Mouse (Mus musculus) lung, postnatal 14 days (tissue): Measurements from ENCODE around the gene Gna12.

Experiments
- DNase-seq: peaks from one replicate; pipeline ENCODE4 v3.0.0; 2021

Gene Gna12

DNA sequence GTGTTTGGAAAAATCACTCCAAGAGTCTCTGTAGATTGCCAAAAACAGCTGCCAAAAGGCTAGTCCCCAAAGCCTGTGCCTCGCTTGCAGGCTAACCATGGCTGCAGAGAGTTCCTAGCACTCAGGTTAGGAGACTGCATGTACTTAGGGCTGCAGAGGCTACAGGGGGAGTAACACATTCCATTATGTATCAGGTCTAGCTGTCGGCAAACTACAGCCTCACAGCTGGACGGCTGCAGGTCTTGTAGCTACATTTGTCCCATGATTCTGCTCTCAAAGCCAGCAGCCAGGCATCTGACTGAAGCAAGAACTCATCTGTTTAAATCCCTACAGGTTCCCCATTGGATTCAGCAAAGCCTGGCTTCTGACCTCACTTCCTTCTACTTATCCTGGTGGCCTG, 35.5 kb downstream of the Gna12 start:
- DNase-seq, result no peak

DNA sequence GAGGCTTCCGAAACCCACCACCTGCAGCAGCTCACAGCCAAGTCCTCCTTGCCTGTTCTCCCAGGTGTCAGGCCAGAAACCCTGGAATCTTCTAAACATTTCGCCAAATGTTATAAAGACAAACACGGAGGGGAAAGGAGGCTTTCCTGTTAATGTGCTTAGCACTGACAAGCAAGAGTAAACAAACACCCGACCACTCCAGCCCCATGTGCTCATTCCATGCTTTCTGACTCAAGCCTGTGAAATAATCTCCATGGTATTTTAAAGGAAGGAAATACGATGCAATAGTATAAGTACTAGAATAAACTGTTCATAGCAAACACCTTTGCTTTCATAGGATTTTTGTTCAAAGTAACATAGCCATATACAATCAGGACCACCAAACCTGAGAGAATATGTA, 38.0 kb downstream of the Gna12 start:
- DNase-seq, result no peak

DNA sequence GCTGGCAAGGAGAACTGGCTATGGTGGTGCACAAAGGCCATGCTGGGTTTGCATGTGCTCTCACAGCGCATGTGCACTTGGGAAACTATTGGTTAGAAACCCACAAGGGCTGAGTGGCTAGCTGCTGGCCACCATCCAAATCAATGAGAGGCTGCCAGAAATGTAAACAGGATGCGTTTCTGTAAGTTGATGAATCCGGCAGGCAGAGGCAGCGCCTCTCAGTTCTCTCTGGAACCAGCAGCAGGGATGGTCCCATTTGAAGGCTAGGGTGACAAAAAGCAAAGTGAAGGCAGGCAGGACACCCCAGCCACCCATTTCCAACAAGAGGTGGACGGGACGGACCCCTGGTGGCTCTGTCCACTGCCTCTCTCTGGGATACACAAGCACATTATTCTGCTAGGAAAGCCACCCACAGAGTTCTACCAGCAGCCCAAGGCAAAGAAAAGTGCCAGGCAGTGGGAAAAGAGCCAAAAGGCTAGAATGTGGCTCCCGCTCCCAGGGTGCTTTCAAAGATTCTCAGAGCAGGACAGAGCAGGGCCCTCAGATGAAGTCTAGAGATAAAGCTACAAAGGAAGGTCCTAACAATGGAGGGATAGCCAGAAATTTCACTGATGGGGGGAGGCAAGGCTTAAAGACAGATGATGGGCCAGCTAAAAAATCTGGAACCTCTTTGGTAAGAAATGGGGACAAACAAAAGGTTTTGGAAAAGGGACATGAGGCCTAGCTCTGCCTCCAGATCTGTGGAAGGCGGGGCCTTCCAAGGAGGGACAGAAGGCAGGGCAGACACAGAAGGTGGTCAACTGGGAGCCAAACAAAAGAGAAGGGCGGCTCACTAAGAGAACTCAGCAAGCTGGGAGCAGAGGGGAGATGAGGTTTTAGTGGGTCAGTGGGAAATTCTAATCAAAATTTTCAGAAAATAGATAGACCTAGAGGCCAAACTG, 39.0 kb downstream of the Gna12 start:
- DNase-seq, result peak; percentile 83

DNA sequence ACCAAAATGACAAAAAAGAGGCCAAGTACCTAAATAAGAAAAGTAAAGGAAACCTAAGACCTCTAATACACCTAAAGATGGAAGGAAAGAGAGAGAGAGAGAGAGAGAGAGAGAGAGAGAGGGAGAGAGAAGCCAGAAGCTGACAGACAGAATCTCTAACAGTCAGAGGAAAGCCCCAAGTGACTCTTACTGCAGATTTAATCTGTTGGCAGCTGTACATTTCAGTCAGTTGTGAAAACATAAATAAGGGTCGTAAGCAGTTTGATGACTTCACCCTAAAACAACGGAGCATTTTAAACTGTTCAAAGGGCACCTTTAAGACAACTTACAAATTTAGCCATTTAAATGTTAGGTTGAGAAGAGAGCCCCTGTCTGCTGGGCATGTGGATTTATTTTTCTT, 39.8 kb downstream of the Gna12 start:
- no peak for DNase-seq

DNA sequence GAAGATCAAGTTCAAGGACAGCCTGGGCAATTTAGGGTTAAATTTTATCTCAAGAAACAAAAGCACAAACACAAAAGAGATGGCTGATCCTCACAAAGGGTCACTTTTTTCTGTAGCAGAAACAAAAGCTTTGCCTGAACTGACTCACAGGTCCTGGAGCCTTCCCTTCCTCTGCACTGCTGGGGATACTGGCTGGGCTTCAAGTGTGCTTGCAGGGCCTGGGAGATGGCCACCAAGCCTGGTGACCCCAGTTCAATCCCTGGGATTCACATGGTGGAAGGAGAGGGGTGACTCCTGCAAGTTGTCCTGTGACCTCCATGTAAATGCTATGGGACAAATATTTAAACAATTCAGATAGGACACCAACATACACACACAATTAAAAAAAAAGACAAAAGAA, 40.7 kb downstream of the Gna12 start:
- DNase-seq, result no peak

DNA sequence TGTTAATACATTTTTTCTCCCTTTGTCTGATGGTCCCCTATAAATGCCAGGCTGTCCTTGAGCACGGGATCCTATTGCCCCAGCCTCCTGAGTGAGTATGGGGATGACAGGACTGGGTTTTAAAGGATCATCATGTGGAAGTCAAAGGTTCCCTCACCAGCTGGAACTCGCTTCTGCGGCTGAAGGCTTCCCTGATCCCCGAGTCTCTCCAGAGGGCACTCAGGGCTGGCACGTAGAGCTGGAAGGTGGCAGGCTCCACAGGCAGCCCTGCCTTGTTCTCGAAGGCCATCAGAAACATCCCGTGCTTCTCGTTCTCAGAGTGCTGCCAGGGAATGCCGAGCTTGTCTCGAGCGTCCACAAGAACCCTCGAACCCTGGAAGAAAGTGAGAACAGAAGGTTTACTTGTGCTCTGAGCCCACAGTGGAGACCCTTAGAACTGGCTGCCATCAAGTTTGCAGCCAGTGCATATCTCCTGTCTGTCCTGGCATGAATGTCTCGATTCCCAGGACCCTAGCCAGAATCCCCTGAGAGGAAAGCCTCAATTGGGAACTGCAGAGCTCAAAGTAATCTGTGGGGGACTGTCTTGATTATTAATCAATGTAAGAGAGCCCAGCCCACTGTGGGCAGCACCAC, 44.9 kb downstream of the Gna12 start:
- DNase-seq, result no peak

DNA sequence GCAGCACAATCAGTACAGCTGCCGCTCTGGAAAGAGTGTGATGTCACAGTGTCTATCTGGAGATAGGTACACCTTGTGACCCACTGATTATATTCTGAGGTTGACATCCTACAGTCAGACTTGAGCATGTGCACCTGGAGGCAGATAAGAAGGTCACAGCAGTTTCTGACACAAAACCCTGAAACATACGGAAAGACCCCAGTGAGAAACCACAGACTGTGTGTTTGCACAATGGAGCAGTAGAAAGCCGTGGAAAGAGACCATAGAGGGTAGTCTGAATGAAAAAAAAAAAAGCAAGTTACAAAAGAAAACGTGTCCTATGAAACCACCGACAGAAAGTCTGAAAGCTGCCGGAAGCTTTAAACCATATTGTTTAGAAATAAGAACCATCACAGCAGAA, 45.9 kb downstream of the Gna12 start:
- DNase-seq, result no peak

DNA sequence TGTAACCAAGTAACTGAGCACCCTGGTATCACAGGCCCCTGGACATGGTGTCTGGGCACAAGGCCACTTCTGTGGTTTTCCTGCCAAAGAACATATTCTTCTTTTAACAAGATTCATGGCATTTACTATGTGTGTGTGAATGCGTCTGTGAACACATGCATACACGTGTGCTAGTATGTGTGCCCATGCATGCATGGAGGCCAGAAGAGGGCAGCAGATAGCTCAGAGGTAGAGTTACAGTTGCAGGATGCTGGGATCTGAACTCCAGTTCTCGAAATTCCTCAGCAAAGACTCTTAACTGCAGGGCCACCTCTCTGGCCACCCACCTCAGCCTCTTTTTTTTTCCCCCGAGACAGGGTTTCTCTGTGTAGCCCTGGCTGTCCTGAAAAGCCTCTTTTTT, 46.7 kb downstream of the Gna12 start:
- DNase-seq, result no peak

DNA sequence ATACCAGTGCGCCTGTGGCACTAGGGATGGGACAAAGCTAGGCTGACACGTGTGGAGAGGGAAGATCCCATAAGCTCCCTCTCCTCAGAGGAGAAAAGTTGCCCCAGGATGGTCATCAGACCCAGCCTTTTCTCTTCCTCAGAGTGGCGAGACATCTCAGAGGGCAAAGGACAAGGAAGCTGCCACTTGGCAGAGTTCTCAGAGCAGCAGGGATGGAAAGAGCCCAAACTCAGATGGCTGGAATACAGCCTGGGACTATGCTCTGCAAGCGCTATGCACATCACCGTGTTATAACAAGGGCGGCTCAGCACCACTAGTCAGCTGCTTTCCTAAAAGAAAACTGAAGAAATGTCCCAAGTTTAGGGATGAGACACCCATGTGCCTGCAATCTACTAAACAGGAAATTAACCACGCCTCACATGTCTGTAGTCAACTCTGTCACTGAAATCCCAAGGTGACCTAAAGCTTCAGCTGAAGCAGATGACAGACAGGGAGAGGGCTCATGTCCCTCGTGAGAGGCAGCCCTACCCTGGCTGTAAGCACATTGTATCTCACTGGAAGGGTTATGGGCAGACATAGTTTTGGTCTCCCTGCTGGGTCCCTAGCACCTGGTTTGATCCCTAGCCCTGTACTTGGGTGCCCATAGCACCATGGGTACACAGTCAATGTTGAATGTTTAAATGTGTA, 48.2 kb downstream of the Gna12 start:
- DNase-seq, result no peak

DNA sequence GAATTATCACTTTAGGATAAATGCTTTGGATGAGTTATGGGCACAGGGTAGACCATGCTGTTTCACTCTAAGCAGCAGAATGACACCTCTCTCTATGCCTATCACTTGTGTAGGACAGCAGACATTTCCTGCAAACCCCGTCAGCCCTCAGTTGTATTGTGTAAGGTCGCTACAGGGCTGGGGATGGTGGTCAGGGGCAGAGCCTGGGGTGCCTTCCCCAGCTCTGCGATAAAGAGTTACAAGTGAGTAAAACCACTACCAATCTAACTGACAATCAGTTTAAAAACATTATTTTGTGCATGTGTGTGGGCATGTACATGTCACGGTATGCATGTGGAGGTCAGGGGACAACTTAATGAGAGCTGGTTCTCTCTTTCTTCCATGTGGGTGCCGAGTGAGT, 49.1 kb downstream of the Gna12 start:
- no peak for DNase-seq

DNA sequence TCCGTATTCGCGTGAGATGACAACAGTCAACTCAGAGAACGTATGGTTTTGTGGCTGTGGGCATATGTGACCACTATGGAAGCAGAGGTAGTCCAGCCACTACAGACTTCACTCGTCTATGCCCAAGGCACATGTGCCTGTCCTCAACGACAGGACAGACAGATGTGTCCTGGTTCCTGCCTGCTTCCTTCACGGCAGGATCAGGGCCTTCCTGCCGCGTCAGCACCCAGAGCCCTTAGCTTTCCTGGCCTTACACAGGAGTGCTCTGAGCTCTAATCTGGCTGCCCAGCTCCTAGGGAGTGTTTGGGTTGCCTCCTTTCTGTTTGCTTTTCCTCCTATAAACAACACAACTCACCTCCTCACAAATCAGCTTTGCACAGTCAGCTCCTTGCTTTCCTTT, 53.3 kb downstream of the Gna12 start:
- no peak for DNase-seq

DNA sequence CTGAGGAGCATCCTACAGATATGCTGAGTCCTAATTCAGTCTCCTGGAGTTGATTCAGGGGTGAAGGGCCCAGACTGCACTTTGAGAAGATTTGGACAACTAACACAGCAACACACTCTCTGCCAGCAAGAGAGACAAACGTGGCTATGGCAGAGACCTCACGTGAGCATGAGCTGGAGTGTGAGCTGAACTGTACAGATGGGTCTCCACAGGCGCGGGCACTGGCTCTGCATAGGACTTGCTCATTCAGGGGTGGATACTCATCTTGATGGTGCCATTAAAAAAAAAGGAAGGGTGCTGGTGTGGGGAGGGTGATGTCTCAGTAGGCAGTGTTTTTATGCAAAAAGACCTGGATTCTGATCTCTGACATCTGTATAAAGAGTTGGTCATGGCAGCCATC, 55.1 kb downstream of the Gna12 start:
- DNase-seq, result no peak

DNA sequence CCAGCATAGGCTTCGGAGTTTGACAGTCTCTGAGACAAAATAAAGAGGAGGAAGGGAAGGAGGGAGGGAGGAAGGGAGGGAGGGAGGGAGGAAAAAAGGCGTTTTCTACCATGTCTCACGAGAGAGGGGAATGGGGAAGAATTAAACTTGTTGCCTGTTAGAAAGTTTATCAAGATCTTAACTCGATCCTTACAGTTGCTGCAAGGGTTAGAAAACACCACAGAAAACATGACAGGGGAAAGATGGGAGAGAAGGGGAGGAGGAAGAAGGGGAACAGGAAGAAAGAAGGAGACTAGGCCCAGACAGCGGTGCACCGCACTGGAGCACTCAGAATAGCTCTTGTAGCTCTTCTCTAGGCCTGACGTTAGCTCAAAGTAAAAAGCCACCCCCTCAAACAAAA, 58.1 kb downstream of the Gna12 start:
- no peak for DNase-seq

DNA sequence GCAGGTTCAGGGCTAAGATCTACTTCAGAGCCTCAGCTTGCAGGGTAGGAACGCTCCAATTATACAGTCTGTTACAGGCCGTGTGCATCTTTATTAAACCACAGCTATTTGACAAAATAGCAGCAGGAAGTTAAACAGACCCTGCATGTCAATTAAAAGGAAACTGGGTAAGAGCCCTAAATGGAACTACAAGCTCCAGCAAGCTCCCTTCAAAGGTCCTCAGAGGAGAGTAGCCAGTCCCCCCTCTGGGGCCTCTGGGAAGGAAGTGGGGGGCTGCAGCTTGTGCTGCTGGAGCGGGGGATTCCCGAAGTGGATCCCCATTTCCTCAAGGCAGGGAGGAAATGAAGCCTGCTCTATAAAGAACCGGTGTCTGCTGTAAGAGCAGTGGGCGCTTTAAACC, 58.6 kb downstream of the Gna12 start:
- no peak for DNase-seq

DNA sequence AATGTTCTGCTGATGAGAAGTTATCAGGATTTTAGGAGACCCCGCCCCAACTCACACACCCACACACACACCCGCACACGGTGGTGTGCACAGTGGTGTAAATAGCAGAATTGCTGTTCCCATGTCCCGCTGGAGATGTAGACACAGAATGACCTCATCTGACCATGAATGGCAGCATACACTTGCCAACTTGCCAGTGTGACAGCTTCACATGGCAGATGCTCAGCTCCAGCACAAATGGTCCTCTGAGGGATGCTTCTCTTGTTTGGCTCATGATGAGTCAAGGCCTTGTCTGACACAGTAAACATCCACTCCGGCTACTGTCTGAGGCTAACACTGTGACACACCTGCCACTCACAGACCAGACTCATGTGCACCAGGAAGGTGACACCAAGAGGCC, 61.9 kb downstream of the Gna12 start:
- peak; percentile 31 for DNase-seq

DNA sequence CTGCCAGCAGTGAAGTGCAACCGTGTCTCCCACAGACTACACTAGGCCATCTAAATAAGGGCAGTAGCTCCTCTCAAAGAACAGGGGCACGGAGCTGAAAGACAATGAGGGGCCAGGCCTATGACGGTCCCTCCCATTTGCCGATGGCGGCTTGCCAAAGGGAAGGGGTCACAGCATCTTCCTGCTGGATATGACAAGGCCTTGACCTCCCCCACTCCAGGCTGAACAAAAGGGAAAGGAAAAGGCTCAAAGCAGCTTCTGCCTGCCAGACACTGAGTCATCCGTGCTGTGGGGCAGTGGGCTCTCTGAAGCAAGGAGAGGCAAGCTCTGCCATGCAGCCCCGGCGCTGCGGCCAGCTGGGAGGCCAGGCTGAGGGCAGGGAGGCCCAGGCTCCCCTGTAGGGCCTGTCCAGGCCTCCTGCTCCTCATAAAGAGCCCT, 62.5 kb downstream of the Gna12 start:
- DNase-seq, result peak; percentile 87

DNA sequence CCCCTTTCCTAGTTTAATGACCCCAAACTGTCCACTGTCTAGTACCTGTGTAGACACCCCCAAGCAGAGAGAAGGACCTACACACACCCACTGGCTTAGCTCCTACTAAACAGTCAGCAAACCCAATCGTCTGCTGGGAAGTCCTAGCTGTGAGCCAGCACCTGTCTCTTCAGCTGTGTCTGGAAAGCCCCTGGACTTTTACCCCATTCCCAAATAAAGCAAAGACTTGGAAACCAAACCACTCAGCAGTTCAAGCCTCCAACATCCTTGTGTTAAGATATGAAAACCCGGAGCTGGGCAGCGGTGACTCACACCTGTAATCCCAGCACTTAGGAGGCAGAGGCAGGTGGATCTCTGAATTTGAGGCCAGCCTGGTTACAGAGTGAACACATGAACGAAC, 63.7 kb downstream of the Gna12 start:
- no peak for DNase-seq

DNA sequence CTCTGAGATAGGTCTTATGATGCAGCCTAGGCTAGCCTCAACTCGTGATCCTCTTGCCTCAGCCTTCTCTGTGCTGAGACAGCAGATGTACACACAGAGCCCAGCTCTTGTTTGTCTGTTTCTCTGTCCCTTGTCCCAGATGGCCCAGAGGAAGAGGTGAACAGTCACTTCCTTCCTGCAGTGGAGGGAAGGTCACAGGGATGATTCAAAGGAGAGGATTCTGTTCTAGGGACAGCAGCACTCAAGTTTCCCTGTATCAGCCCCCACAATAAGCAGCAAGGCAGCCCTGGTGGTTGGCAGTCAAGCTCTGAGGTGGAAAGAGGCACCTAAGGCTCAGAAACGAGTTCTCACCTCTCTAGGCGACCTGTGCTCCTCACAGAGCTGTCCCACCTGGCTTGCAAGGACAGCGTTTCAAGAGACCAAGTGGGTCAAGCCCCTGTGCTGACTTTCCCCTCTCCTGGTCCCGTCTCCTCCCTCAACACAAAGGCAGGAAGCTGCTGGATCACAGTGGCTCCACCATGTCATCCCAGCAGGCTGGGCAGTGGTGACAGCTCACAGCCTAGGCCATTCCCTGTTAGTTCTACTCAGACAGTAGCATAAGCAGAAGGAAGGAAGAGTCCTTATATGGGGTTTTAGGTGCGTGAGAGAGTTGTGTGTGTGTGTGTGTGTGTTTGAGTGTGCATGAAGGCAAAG, 65.2 kb downstream of the Gna12 start:
- peak; percentile 36 for DNase-seq

DNA sequence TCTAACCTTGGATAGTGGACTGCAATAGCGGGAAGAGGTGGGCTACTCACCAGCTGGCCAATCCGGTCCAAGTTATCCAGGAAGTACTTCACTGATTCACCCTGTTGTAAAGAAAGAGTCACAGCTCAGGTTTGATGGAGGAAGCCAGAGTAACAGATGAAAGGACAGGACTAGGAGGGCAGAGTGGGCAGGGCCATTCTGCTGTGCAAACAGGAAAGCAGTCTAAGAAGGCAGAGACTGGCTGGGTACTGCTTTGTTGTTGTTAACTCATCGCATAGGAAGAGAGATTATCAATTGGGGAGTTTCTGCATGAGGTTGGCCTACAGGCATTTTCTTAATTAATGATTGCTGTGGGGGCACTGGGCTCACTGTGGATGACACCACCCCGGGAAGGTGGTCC, 67.7 kb downstream of the Gna12 start:
- DNase-seq, result no peak

DNA sequence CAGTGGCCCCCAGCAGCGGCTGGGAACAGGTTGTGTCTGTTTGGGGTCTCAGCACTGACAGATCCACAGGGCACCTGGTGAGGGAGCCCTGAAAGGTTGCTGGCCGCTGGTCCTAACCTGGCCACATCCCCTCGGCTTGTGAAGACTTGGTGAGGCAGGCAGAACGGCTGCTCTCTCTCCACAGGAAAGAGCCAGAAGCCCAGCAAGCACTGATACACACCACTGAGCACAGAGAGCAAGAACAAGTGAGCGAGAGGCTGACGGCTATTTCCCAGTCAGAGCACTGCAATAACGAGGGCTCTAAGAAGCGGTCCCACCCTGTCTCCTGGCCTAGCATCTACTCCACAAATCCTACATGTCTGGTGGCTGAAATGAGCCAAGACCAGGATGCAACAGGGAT, 71.4 kb downstream of the Gna12 start:
- DNase-seq, result no peak

DNA sequence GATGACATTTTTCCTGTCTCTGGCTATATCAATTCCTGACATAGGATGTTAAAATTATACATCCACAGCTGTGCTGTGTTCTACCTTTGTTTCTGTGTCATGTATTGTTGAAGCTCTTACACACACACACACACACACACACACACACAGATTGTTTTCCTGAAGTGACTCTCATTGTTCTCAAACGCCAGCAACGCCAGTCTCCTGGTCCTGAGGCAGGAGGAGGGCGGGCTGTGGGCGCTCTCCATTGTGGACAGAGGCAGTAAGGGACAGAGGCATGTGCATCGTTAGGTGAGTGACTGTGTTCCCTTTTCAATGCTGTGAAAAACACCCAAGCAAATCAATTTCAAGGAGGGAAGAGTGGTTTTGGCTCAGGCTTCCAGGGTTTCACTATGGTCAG, 77.0 kb downstream of the Gna12 start:
- no peak for DNase-seq

DNA sequence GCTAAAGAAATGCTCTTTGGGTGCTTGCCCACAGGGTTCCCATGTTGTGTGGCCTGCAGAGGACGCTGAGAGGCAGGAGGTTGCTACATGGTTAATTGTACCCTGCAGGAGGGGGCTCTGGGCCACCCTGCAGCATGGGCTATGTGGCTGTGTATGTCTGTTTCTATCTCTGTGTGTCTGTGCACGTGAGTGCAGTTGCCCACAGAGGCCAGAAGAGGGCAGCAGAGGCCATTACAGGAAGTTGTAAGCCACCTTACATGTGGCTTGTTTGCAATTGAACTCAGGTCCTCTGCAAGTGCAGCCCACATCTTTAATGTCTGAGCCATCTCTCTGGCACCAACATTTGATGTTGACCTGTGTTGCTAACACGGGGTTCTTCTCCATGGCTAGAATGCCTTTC, 77.6 kb downstream of the Gna12 start:
- no peak for DNase-seq

DNA sequence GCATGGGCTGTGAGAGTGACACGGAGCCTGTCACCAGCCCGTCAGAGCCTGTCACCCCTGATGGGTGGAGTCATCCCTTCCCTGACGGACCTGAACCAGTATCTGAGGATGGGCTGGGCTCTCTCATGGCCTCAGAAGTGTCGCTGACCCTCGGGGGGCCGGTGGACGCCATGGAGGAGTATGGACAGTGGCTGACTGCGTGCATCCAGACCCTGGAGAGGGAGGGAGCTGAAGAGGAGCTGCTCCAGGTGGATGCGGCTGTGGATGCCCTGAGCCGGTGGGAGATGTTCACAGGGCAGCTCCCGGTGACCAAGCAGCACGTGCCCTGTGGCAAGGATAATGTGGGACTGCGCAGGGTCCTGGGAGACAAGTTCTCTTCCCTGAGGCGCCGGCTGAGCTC, 78.2 kb downstream of the Gna12 start:
- no peak for DNase-seq
